Mouse (Mus musculus) spleen, postnatal 4 days (tissue): ENCODE measurements around the gene Mt1.

Experiments used
- DNase-seq, 2 experiments: peaks; one replicate each; pipeline ENCODE4 v3.0.0; 2022; ENCODE audit warnings: low spot score in 2 of 2

The Mt1 gene

GRCm38 (mm10) chr8:94172809-94173732, 5.8 kb upstream of the Mt1 start:
- DNase-seq, result peak; percentile 34 to 76

- DNase-seq, result peak in 1 of 2 experiments; percentile 55
These were observed 5.0 kb upstream of the Mt1 start for GRCm38 (mm10) chr8:94173848-94174403.

- peak in 1 of 2 experiments; percentile 58 for DNase-seq
These were observed 4.2 kb upstream of the Mt1 start for GRCm38 (mm10) chr8:94174619-94175213.

- DNase-seq, result no peak
These were observed 1.0 kb upstream of the Mt1 start for GRCm38 (mm10) chr8:94177716-94178390.

- peak; percentile 39 to 72 for DNase-seq
These were observed 1.1 kb downstream of the Mt1 start for GRCm38 (mm10) chr8:94179713-94180560.

GRCm38 (mm10) chr8:94180561-94180908, 1.7 kb downstream of the Mt1 start:
- no peak for DNase-seq

- peak in 1 of 2 experiments; percentile 64 for DNase-seq
These were observed 3.4 kb downstream of the Mt1 start for GRCm38 (mm10) chr8:94182055-94182929.

- DNase-seq, result peak; percentile 83 to 91
These were observed 4.2 kb downstream of the Mt1 start for GRCm38 (mm10) chr8:94183117-94183516.

- DNase-seq, result no peak
These were observed 5.5 kb downstream of the Mt1 start for GRCm38 (mm10) chr8:94184357-94184843.

GRCm38 (mm10) chr8:94185791-94186190, 6.9 kb downstream of the Mt1 start:
- no peak for DNase-seq

GRCm38 (mm10) chr8:94186542-94186941, 7.7 kb downstream of the Mt1 start:
- DNase-seq, result peak; percentile 82 to 91

GRCm38 (mm10) chr8:94187290-94188002, 8.6 kb downstream of the Mt1 start:
- DNase-seq, result no peak

GRCm38 (mm10) chr8:94189275-94190031, 10.6 kb downstream of the Mt1 start:
- DNase-seq, result no peak

- peak; percentile 78 to 88 for DNase-seq
These were observed 12.3 kb downstream of the Mt1 start for GRCm38 (mm10) chr8:94191101-94191691.

GRCm38 (mm10) chr8:94192926-94193325, 14.0 kb downstream of the Mt1 start:
- no peak for DNase-seq

GRCm38 (mm10) chr8:94194591-94195223, 15.8 kb downstream of the Mt1 start:
- no peak for DNase-seq

- peak; percentile 61 to 76 for DNase-seq
These were observed 20.5 kb downstream of the Mt1 start for GRCm38 (mm10) chr8:94199202-94199869.
